Mouse (Mus musculus): ENCODE results near the gene Slc39a1.
"Not testable (repeated sequence)": the region's sequence is repeated elsewhere in the genome, so short reads cannot be mapped to it uniquely, and the experiment has no call there.

Gene Slc39a1

DNA sequence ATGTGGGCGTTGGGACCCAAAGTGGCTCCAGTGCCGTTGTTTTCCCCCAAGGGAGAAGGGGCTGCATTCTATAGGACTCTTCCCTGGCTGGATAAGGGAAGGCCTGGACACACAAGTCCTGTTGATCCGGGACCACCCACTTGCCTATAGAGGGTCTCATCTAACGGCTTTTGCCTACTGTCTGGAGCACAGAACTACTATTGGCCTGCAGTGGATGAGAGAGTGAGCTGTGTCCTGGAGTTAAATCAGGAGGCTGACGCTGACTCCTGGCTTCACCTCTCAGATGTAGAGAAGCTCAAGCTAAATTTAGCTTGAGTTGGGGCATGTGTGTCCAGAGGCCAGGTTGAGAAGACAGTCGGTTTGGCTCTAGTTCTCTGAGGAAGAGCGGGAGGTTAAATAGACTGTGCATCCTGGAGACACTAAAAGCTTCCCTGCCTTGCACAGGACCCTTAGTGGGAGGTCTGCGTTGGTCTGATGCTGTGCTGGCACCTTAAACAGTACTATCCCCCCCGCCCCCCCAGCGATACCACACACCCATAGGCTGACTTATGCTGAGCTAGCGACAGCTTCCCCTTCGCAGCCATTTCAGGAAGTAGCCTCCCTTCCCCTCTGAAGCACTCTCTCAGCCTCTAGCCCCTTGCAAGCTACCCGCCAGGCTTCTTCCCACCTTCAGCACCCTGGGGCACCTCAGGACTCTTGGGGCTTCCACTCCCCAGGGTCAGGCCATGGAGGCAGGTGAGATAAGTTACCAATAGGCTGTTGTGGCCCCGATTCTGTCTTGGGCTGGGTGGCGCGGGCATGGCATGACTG lies 18.2 kb downstream of the Slc39a1 start:
- DNase-seq (ENCODE audit: low read depth, low spot score), result no peak

DNA sequence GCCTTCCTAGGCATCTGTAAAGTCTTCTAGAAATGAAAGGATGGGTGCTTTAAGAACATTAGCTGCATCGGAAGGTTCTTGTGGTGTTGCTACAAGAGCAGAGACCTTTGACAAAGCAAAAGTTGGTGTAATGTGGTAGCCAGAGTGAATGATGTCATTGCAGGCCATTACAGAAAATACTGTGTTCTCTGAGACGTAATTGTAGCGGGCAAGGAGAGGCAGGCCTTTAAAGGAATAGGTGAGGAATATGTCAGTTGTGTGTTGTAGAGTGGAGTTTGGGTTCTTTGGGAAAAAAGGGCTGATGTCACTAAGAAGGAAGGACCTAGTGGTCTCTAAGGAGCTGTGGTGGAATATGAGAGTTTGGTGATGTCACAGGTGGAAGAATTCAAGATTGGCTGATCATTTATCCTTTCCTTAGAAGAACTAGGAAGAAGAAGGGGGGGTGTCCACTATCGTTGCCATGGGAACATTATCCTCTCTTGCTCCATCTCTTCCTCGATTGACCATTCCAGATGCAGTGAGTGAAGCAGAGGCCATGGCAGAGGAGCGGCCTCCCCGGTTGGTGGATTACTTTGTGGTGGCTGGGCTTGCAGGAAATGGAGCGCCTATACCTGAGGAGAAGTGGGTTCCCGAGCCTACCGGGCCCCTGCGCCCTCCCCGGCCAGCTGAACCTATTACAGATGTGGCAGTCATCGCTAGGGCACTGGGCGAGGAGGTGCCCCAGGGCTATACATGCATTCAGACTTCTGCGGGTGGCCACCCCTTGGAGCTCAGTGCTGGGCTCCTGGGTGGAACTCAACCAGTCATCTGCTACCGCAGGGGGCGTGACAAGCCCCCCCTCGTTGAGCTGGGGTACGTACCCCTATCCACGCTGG lies 19.2 kb downstream of the Slc39a1 start:
- no peak for DNase-seq (ENCODE audit: low read depth, low spot score)

DNA sequence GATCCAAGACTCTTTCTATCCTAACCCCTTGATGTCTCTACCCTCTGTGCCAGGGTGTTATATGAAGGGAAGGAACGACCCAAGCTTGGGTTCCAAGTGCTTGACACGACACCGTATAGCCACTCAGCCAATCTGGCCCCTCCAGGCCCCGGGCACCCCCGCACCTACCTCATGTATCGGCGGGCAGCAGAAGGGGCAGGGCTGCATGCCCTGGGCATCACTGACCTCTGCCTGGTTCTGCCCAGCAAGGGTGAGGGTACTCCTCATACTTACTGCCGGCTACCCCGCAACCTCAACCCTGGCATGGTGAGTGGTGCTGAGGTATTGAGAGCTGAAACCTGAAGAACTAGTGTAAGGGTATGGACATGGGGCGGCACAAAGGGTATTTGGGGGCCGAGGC lies 20.2 kb downstream of the Slc39a1 start:
- DNase-seq (ENCODE audit: low read depth, low spot score), result no peak

DNA sequence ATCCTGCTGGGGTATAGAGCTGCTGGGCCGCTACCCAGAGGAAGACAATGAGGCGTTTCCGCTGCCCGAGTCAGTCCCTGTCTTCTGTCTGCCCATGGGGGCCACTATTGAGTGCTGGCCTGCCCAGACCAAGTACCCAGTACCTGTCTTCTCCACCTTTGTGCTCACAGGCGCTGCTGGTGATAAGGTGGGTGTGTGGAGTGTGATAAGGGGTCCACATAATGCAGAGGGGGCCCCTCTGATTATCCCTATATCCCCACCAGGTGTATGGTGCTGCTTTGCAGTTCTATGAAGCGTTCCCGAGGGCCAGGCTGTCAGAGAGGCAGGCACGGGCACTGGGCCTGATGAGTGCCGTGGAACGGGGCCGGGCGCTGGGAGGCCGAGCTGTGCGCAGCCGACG lies 21.0 kb downstream of the Slc39a1 start:
- DNase-seq (ENCODE audit: low read depth, low spot score), result no peak

DNA sequence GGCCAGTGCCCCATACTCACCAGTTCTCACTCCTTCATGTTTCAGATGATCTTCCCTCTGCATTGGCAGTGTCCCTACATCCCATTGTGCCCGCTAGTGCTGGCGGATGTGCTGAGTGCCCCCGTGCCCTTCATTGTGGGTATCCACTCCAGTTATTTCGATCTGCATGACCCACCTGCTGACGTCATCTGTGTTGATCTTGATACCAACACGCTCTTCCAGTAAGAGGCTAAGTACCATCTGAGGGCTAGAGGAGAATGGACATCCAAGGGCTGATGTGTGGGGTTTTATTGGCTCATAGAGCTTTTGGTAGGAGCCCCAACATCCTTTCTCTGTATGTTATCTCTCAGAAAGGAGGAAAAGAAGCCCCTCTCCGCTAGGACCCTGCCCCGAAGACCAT lies 22.8 kb downstream of the Slc39a1 start:
- no peak for DNase-seq (ENCODE audit: low read depth, low spot score)

DNA sequence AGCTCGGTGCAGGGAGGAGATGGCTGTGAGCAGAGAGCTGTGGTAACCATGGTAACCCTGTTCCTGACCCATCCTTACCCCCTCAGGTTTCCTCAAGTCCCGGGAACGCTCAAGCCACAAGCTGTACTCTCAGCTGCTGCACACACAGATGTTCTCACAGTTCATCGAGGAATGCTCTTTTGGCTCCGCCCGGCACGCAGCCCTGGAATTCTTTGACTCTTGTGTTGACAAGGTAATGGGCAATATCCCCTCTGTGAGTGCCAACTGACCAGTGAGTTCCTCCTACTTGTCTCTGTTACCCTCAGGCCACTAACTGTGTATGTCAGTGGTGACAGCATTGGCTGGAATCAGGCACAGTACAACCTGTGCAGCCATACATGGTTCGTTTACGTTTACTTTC lies 24.2 kb downstream of the Slc39a1 start:
- DNase-seq (ENCODE audit: low read depth, low spot score), result no peak

DNA sequence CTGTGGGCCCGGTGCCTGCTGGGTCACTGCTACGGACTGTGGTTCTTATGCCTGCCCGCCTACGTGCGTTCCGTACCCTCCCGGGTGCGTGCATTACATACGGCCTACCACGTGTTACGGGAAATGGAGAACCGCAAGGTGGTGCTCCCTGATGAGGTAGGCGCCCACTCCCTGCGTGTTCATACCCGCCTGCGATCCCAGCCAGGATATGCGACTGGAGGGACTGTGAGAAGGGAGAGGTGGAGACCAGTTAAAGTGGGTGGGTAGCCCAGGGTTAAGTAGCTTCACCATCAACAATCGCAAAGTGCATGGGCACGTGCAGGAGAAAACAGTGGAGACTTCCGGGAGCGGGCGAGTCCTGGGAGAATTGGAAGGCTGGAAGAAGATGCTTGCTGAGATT lies 25.9 kb downstream of the Slc39a1 start:
- DNase-seq (ENCODE audit: low read depth, low spot score), result no peak

DNA sequence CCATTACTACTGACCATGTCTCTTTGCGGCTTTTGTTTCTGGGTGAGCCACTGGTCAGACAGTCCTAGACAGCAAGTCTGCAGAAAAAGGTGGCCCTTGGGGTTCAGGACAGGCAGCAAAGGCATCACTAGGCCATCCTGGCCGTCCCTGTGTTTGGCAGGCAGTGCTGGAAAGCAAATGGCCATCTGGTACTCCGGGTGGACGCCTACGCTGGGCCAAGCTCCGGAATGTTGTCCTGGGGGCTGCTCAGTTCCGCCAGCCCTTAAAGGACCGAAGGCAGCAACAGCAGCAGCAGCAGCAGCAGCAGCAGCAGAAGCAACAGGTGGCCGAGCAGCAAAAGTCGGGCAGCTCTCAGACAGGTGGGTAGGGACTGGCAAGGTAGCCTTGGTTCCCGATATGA lies 27.3 kb downstream of the Slc39a1 start:
- DNase-seq (ENCODE audit: low read depth, low spot score), result no peak

DNA sequence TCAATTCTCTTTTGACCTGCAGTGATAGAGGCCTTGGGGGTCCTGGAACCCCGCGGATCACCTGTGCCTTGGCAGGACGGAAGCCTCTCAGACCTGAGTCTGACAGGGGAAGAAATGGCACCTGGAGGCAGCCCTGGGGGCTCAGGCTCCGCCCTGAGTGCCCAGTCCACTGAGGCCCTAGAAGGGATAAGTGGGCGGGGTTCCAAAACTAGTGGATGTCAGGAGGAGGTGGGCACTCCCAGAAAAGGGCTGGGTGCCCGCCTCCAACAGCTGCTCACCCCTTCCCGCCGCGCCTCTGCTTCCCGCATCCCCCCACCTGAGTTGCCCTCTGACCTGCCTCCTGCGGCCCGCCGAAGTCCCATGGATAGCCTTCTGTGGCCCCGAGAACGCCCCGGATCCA lies 28.9 kb downstream of the Slc39a1 start:
- no peak for DNase-seq (ENCODE audit: low read depth, low spot score)

DNA sequence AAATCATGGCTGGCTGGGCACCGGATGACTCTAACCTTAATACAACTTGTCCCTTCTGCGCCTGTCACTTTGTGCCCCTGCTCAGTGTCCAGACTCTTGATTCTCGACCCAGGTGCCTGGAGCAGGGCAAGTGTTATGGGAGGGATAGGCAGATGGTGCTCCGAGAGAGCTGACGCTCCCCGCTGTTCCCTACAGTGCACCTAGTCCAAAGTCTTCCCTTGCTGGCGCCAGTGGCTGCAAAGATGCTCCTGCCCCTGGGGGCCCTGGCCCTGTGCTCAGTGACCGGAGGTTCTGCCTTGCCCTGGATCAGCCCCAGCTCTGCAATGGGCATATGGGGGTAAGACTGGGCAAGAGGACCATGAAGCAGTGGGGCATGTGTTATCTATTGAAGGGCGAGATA lies 29.8 kb downstream of the Slc39a1 start:
- DNase-seq (ENCODE audit: low read depth, low spot score), result no peak

DNA sequence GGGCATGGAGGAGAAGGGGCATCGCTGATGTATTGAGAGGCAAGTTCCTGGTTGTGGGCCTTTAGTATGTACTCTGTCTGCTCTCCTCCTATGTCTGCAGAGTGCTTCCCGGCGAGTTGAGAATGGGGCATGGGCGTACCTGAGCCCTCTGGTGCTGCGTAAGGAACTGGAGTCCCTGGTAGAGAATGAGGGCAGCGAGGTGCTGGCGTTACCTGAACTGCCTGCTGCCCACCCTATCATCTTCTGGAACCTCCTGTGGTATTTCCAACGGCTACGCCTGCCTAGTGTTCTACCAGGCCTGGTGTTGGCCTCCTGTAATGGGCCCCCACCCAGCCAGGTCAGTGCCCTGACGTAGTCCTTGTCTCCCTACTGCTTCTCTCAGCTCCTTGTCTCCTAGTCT lies 30.2 kb downstream of the Slc39a1 start:
- DNase-seq (ENCODE audit: low read depth, low spot score), result no peak

DNA sequence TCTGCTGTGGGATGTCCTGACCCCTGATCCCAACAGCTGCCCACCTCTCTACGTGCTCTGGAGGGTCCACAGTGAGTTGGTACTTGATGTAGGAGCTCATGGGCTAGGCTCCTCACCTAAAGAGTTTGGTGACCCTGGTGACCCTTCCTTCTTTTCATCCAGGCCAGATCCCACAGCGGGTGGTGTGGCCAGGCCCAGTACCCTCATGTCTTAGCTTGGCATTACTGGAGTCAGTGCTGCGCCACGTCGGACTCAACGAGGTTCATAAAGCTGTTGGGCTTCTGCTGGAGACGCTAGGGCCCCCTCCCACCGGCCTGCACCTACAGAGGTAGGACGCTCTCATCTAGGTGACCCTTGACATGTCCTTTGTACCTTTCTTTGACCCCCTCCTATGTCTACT lies 31.2 kb downstream of the Slc39a1 start:
- DNase-seq (ENCODE audit: low read depth, low spot score), result no peak

DNA sequence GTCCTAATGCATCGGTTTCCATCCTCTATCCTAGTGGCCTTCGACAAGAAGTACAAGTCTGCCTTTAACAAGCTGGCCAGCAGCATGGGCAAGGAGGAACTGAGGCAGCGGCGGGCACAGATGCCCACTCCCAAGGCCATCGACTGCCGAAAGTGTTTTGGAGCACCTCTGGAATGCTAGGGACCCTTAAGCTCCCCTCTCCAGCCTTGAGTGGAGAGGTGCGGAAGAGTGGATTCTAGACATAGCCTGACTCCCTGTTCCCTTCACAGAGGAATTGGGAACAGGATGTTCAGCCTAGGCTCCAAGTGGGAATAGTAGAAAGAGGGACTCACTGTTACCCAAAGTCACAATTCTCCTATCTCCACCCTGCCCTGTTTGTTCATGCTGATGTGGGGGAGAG lies 31.8 kb downstream of the Slc39a1 start:
- DNase-seq (ENCODE audit: low read depth, low spot score), result no peak

DNA sequence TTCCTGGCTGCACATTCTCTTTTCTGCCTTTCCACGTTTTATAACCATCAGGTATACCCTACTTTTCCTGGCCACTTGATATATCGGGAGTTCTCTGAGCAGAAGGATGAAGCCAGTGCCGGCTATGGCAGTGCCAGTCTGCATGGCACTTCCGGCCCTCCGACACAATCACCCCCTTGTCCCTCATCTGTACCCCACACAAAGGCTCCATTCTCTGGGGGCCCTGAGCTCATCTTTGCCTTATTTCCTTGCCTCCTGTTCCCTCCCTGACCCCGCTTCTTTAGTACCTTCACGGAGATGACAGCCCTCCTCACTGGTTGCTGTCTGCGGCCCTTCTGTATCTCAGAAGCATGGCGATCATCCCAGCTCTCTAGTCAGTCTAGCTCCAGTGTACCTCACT lies 32.7 kb downstream of the Slc39a1 start:
- no peak for DNase-seq (ENCODE audit: low read depth, low spot score)

DNA sequence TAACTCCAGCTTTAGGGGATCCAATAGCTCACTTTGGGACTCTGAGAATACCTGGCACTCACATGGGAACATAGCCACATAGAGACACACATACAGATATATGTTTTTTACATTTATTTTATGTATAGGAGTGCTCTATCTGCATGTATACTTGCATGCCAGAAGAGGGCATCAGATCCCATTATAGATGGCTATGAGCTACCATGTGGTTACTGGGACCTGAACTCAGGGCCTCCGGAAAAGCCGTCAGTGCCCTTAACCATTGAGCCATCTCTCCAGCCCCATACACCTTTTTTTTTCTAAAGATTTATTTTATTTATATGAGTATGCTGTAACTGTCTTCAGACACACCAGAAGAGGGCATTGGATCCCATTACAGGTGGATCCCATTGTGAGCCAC lies 36.2 kb downstream of the Slc39a1 start:
- DNase-seq (ENCODE audit: low read depth, low spot score), result no peak

DNA sequence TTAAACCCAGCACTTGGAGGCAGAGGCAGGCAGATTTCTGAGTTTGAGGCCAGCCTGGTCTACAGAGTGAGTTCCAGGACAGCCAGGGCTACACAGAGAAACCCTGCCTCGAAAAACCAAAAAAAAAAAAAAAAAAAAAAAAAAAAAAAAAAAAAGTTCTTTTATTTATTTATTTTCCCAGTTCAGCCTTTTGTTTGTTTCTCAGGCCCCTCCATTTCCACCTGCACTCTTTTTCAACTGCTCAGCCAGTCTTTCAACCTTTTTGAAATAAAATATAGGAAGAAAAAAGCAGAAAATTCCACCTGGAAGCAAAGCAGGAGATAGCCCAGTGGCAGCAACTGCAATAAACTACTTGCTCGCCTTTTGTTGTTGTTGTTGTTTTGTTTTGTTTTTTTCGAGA lies 41.4 kb downstream of the Slc39a1 start:
- DNase-seq (ENCODE audit: low read depth, low spot score), result not testable (repeated sequence)

DNA sequence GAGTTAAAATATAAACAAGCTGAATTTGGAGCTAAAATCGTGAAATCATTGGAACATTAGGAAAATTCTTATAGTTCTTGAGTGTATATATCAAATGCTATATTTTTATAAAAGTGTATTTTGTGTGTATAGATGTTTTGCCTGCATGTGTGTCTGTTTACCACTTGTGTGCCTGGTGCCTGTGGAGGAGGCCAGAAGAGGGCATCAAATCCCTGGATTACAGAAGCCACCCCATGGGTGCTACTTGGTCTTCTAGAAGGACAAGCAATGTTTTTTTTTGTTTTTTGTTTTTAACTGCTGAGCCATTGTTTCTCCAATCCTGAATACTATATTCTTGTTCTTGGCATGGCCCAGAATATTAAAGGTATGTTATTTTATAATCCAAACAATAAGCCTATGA lies 42.6 kb downstream of the Slc39a1 start:
- DNase-seq (ENCODE audit: low read depth, low spot score), result no peak

DNA sequence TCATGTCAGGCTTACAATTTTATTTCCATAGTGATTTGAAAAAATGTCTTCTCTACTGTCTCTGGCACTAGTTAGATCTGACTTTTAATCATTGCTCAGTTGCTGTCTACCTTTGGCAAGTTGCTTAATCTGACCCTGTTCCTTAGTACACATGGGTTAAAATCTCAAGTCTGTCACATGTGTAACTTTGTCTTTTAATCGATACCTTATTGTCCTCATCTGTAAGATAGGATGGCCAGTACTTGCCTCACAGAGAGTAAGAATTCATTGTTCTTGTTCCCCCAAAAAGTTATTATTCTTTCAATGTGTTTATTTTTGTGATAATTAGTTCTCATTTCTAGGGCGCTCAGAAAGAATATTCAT lies 44.0 kb downstream of the Slc39a1 start:
- DNase-seq (ENCODE audit: low read depth, low spot score), result no peak

DNA sequence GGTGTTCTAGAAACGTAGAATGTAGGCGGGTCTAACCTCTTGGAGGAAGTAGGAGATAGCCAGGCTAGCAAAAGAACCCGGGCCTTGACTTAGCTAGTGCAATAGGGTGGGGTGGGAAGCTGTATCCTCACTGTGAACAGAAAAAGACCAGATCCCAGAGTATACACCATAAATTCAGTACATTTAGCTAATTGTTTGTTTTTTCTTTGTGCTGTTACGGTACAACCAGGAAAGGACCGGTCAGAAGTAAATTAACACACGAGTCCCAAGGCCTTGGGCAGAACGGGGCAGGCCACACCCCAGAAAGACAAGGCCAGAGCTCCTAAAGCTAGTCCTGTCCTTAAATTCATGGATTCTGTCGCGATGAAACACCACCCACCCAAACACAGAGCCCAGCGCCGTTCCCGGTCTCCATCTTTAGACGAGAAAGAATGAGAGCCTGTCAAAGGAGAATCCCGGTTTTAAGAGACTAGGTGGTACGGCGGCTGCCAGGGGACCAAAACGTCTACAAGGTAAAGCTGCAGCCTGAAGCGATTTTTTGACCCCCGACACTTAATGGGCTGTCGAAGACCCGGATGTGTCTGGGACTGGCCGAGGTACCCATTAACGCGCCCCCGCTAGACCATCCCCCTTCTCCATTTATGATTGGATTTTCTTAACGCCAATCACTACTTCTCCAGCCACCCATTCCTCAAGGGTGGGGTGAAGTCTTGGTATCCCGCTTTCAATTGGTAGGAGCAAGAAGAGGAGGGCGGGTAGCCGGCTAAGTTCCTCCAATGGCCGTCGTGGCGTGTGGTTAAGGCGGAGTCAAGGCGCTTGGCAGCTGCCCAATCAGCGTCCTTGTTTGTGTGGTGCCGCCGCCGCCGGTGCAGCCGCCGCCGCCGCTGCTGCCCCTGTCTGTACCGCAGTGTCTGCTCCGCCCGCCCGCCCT lies 44.6 kb downstream of the Slc39a1 start, which contains the start of gene Gatad2b:
Gene Gatad2b (plus strand): TSS at position 834 of the 931 bp plus-strand sequence.
- DNase-seq (ENCODE audit: low read depth, low spot score), result peak; percentile 98

DNA sequence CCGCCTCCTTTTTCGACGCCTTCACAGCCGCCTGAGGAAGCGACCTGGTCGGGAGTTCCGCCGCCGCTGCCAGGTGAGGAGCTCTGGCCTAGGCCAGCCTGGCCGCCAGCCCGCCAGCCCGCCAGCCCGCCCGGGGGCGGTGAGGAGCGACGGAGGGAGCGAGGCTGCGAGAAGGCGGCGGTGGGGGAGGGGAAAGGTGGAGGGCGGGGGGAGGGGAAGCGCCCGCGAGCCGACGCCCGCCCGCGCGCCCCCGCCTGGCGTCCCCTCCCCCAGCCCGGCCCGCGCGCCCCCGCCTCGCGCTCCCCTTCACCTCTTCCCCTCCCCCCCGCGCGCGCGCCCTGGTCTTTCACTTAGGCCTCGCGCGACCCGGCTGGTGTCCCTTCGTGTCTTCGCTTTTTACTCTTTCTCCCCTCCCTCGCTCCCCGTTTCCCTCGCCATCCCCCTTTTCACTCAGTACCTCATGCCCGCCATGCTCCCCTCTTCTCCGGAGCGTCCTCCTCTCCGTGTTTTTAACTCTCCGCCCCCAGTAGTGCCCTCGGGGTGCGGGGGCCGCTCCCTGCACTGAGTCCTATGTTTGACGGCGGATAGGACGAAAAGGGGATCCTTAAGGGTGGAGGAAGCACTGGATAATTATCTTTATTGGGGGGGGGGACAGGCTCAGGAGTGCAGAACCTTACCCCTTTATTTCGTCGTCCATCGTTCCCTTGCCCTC lies 45.5 kb downstream of the Slc39a1 start:
- DNase-seq (ENCODE audit: low read depth, low spot score), result peak; percentile 50

DNA sequence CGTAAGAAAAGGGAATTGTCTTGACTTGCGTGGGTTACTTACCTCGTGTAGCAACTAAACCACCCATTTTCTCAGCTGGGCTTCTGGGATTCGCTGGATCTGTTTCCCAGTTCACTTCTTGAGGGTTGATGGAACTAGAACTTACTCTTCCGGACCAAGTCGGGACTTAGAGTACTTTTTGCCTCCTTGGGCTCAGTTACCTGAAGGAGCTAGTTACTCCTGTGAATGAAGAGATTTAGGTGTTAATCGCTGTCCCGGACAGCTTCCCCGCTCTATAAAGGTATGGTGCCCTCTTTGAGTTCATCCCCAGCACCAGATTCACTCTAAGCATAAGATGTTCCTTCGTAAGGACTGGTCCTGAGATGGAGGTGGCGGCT lies 46.1 kb downstream of the Slc39a1 start:
- DNase-seq (ENCODE audit: low read depth, low spot score), result no peak
